Mouse (Mus musculus) liver, embryonic 11.5 days (tissue): ENCODE measurements around the gene Limd1. TPM values are rescaled to one million over a fixed set of nuclear protein-coding genes. Genes with fewer than 3 reads are reported as not detected.

Experiments
- ATAC-seq: fragments of 200-750 bp; cut with Nextera tagmentation; replicated peaks from 2 replicates; pipeline ENCODE4 v1.8.0; 2017; ENCODE audit warnings: moderate number of reproducible peaks, mild to moderate bottlenecking, moderate TSS enrichment, moderate library complexity; ENCODE audit not compliant: low FRiP score
- DNase-seq: peaks from one replicate; pipeline ENCODE4 v3.0.0-alpha.2; 2017; ENCODE audit warnings: low spot score
- H3K27ac ChIP-seq: fragments of 300-500 bp; sonication (generic); 2 replicates; pipeline ENCODE4 v1.5.1; 2014; ENCODE audit warnings: mild to moderate bottlenecking, low read depth, low read length, control low read depth
- H3K27me3 ChIP-seq: fragments of 300-500 bp; sonication (generic); replicated peaks from 2 replicates; pipeline ENCODE4 v1.6.1; 2014; ENCODE audit warnings: low read length, mixed read lengths; ENCODE audit not compliant: control insufficient read depth, insufficient read depth
- H3K36me3 ChIP-seq: fragments of 300-500 bp; sonication (generic); 2 replicates; pipeline ENCODE4 v1.6.1; 2014; ENCODE audit warnings: mild to moderate bottlenecking, low read length, moderate library complexity, mixed read lengths; ENCODE audit not compliant: control insufficient read depth, insufficient read depth
- H3K4me1 ChIP-seq: fragments of 300-500 bp; sonication (generic); replicated peaks from 2 replicates; pipeline ENCODE4 v1.6.1; 2014; ENCODE audit warnings: low read length, mixed read lengths; ENCODE audit not compliant: control insufficient read depth, insufficient read depth
- H3K4me2 ChIP-seq: fragments of 300-500 bp; sonication (generic); 2 replicates; pipeline ENCODE4 v1.6.1; 2014; ENCODE audit warnings: mild to moderate bottlenecking, control low read depth, moderate library complexity
- H3K4me3 ChIP-seq: fragments of 300-500 bp; sonication (generic); 2 replicates; pipeline ENCODE4 v1.5.1; 2014; ENCODE audit warnings: low read depth, low read length, control low read depth
- H3K9ac ChIP-seq: fragments of 300-500 bp; sonication (generic); 2 replicates; pipeline ENCODE4 v1.6.1; 2014; ENCODE audit warnings: low read depth, low read length, control low read depth
- H3K9me3 ChIP-seq: fragments of 300-500 bp; sonication (generic); 2 replicates; pipeline ENCODE4 v1.6.1; 2016; ENCODE audit warnings: low read length, inconsistent platforms, mixed read lengths; ENCODE audit not compliant: control insufficient read depth
- WGBS: fragments of 180-500 bp; shearing (Covaris S2); extraction: QIAGEN DNeasy Blood & Tissue Kit; methylation state at CpG from one replicate; pipeline ENCODE4 v1.1.7; 2014; 5-methylcytosine and 5-hydroxymethylcytosine counted together
- polyA plus RNA-seq: library from polyadenylated mRNA; unstranded; fragments of >200 nt; fragmentation: Nextera tagmentation; extraction: Ambion mirVana; gene quantifications from 2 replicates; pipeline ENCODE4 v1.2.1, GENCODE M21; 2014

Gene Limd1
- polyA plus RNA-seq, 1 experiment from 2014 or later, result 41.7 TPM

GRCm38 (mm10) chr9:123478031-123478585 lies 398 bp upstream of the Limd1 start:
- Histone ChIP-seq H3K36me3 (peaks cover 6% of the 10 kb centered on the region), H3K4me2 (peak overlapping the region; percentile 84), H3K27ac (no peak overlapping the region), H3K9me3 (no peaks in the 10 kb centered on the region), H3K9ac (peak overlapping the region; percentile 59; the same call in 1 of the 2 replicates), H3K4me3 (peak overlapping the region; percentile 78), H3K4me1 (peaks cover 39% of the 10 kb centered on the region), H3K27me3 (no peaks in the 10 kb centered on the region)
- ATAC-seq (peak; percentile 67), DNase-seq (peak; percentile 78)
- 1% methylated on average over 21 of the region's 29 CpGs for WGBS

- Histone ChIP-seq H3K36me3 (peaks cover 9% of the 10 kb centered on the region), H3K4me1 (peaks cover 45% of the 10 kb centered on the region), H3K4me3 (peak overlapping the region; percentile 78), H3K27me3 (no peaks in the 10 kb centered on the region), H3K9ac (peak overlapping the region; percentile 88), H3K9me3 (no peaks in the 10 kb centered on the region), H3K4me2 (peak overlapping the region; percentile 99), H3K27ac (peak overlapping the region; percentile 87; the same call in 1 of the 2 replicates)
- ATAC-seq (peak; percentile 22), DNase-seq (peak; percentile 54)
- 23% methylated on average over 17 of the region's 17 CpGs for WGBS
Observed at GRCm38 (mm10) chr9:123479196-123479669, 727 bp downstream of the Limd1 start.

- Histone ChIP-seq H3K9me3 (no peaks in the 10 kb centered on the region), H3K4me1 (peaks cover 47% of the 10 kb centered on the region), H3K27me3 (no peaks in the 10 kb centered on the region), H3K9ac (peak overlapping the region; percentile 88), H3K27ac (no peak overlapping the region), H3K4me2 (peak overlapping the region; percentile 99), H3K36me3 (peaks cover 9% of the 10 kb centered on the region), H3K4me3 (peak overlapping the region; percentile 78)
- 88% methylated on average over 8 of the region's 8 CpGs for WGBS
- DNase-seq (no peak), ATAC-seq (no peak)
Observed at GRCm38 (mm10) chr9:123479876-123480252, 1.4 kb downstream of the Limd1 start.

- no peak for ATAC-seq
- H3K27me3 ChIP-seq, result no peaks in the 10 kb centered on the region
- peak overlapping the region; percentile 99 for H3K4me2 ChIP-seq
- peak overlapping the region; percentile 88; the same call in 1 of the 2 replicates for H3K9ac ChIP-seq
- peak overlapping the region; percentile 78 for H3K4me3 ChIP-seq
- 69% methylated on average over 18 of the region's 18 CpGs for WGBS
- H3K4me1 ChIP-seq, result peaks cover 47% of the 10 kb centered on the region
- no peaks in the 10 kb centered on the region for H3K9me3 ChIP-seq
- DNase-seq, result no peak
- H3K27ac ChIP-seq, result no peak overlapping the region
- peaks cover 9% of the 10 kb centered on the region for H3K36me3 ChIP-seq
Observed at GRCm38 (mm10) chr9:123480253-123480921, 1.9 kb downstream of the Limd1 start.

GRCm38 (mm10) chr9:123481136-123481535 lies 2.6 kb downstream of the Limd1 start:
- Histone ChIP-seq H3K4me3 (peak overlapping the region; percentile 78), H3K4me2 (peak overlapping the region; percentile 99), H3K4me1 (peaks cover 50% of the 10 kb centered on the region), H3K27me3 (no peaks in the 10 kb centered on the region), H3K27ac (no peak overlapping the region), H3K9me3 (no peaks in the 10 kb centered on the region), H3K9ac (peak overlapping the region; percentile 41; the same call in 1 of the 2 replicates), H3K36me3 (peaks cover 10% of the 10 kb centered on the region)
- 56% methylated on average over 7 of the region's 7 CpGs for WGBS
- ATAC-seq, result peak; percentile 76
- DNase-seq, result no peak

GRCm38 (mm10) chr9:123483598-123483997 lies 5.1 kb downstream of the Limd1 start:
- H3K4me2 ChIP-seq, result no peak overlapping the region
- peaks cover 11% of the 10 kb centered on the region for H3K36me3 ChIP-seq
- 91% methylated on average over 1 of the region's 1 CpGs for WGBS
- H3K9me3 ChIP-seq, result no peaks in the 10 kb centered on the region
- H3K27ac ChIP-seq, result no peak overlapping the region
- H3K27me3 ChIP-seq, result no peaks in the 10 kb centered on the region
- H3K4me1 ChIP-seq, result peaks cover 55% of the 10 kb centered on the region
- no peak overlapping the region for H3K9ac ChIP-seq
- ATAC-seq (no peak), DNase-seq (no peak)
- H3K4me3 ChIP-seq, result no peak overlapping the region

- Histone ChIP-seq H3K9me3 (no peaks in the 10 kb centered on the region), H3K27ac (no peak overlapping the region), H3K36me3 (peaks cover 14% of the 10 kb centered on the region), H3K4me1 (peaks cover 52% of the 10 kb centered on the region), H3K9ac (no peak overlapping the region), H3K4me3 (no peak overlapping the region), H3K27me3 (no peaks in the 10 kb centered on the region), H3K4me2 (no peak overlapping the region)
- WGBS, result 84% methylated on average over 3 of the region's 3 CpGs
- ATAC-seq (no peak), DNase-seq (no peak)
Observed at GRCm38 (mm10) chr9:123484830-123485229, 6.3 kb downstream of the Limd1 start.

- no peak overlapping the region for H3K9ac ChIP-seq
- H3K9me3 ChIP-seq, result no peaks in the 10 kb centered on the region
- H3K36me3 ChIP-seq, result peaks cover 14% of the 10 kb centered on the region
- H3K27ac ChIP-seq, result no peak overlapping the region
- DNase-seq, result no peak
- H3K27me3 ChIP-seq, result no peaks in the 10 kb centered on the region
- 90% methylated on average over 4 of the region's 4 CpGs for WGBS
- H3K4me2 ChIP-seq, result no peak overlapping the region
- H3K4me3 ChIP-seq, result no peak overlapping the region
- no peak for ATAC-seq
- H3K4me1 ChIP-seq, result peaks cover 45% of the 10 kb centered on the region
Observed at GRCm38 (mm10) chr9:123485561-123485960, 7.1 kb downstream of the Limd1 start.

- ATAC-seq (no peak), DNase-seq (no peak)
- WGBS, result 62% methylated on average over 3 of the region's 3 CpGs
- no peak overlapping the region for H3K27ac ChIP-seq
- H3K4me2 ChIP-seq, result no peak overlapping the region
- no peaks in the 10 kb centered on the region for H3K9me3 ChIP-seq
- no peak overlapping the region for H3K4me3 ChIP-seq
- no peaks in the 10 kb centered on the region for H3K27me3 ChIP-seq
- peaks cover 14% of the 10 kb centered on the region for H3K36me3 ChIP-seq
- H3K9ac ChIP-seq, result no peak overlapping the region
- peaks cover 40% of the 10 kb centered on the region for H3K4me1 ChIP-seq
Observed at GRCm38 (mm10) chr9:123486635-123487034, 8.1 kb downstream of the Limd1 start.
